Mouse (Mus musculus) heart, adult 18-20 months (tissue): ENCODE measurements around the gene Hspa1b. TPM values are rescaled to one million over a fixed set of nuclear protein-coding genes. Genes with fewer than 3 reads are reported as not detected.
"Not testable (repeated sequence)": the region's sequence is repeated elsewhere in the genome, so short reads cannot be mapped to it uniquely, and the experiment has no call there.

Experiments used
- DNase-seq, 2 experiments: peaks; one replicate each; pipeline ENCODE4 v3.0.0; 2021 to 2022; ENCODE audit warnings: mixed read lengths in 1 of 2
- total RNA-seq, 2 experiments: library from RNA; stranded (reverse); gene quantifications; 2 replicates each; pipeline ENCODE4 v1.2.3; 2021

Gene Hspa1b
- total RNA-seq, 2 experiments from 2014 or later = 15.5 to 68.2 TPM

- no peak for DNase-seq
These were observed 3.2 kb downstream of the Hspa1b start for GRCm38 (mm10) chr17:34955884-34956283.

DNA sequence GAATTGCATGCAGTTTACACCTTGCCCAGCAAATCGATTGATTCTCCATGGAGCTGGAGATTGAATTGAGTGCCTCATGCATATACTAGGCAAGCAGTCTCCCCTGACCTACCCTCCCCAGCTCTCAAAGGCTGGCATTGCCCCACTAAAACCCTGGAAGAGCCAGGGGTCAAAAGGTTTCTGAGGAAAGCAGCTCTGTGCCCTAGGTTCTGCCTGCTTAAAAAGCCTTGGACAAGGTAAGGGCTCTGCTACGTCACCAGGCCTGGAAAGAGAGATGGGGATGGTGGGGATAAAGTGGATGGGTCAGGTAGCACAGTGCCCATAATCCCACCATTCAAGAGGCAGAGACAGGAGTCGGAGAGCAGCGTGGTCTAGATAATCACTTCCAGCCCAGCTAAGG, 4.2 kb downstream of the Hspa1b start:
- DNase-seq = no peak

DNA sequence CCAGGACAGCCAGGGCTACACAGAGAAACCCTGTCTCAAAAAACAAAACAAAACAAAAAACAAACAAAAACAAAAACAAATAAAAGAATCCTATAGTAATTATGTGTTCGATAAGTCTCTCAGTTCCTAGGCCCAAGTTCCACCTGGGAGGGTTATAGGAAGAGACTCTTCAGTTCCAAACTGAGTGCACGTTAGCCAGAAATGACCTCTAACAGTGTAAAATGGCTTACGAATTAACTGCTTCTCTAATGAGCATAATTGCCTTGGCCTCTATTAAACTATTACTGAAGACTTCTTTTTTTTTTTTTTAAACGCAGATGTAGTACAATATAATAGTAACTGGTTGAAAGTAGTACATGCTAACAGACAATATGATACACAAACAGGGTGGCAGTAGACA, 5.1 kb downstream of the Hspa1b start:
- DNase-seq = no peak

- DNase-seq = no peak
These were observed 5.8 kb downstream of the Hspa1b start for GRCm38 (mm10) chr17:34953258-34953657.

DNA sequence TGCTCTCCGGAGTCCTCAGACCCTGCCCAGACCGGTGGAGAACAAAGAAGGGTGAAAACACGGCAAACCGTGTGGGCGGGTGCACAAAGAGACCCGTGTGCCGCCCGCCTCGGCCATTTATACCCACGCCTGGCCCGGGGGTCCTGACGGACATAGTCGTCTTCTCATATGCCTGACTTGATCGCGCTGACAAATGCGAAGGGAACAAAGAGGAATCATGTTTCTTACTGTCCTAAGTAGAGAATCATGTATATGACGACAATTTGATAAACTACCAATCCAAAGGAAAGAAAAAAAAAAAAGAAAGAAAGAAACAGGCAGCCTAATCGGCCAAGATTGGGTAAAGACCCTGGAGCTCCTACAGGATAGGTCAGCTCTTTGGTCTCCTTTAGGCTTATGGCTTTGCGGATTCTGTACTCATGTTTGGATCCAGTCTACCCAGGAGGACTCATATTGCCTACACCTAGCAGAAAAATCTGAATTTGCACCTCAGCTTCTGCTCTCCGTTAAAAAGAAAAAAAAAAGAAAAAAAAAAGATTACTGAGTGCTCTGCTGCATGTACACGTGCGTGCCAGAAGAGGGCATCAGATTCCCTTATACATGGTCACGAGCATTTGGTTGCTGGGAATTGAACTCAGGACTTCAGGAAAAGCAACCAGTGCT, 6.5 kb downstream of the Hspa1b start:
- DNase-seq = peak; percentile 79 to 93

- DNase-seq = no peak
These were observed 7.2 kb downstream of the Hspa1b start for GRCm38 (mm10) chr17:34951636-34952377.

DNA sequence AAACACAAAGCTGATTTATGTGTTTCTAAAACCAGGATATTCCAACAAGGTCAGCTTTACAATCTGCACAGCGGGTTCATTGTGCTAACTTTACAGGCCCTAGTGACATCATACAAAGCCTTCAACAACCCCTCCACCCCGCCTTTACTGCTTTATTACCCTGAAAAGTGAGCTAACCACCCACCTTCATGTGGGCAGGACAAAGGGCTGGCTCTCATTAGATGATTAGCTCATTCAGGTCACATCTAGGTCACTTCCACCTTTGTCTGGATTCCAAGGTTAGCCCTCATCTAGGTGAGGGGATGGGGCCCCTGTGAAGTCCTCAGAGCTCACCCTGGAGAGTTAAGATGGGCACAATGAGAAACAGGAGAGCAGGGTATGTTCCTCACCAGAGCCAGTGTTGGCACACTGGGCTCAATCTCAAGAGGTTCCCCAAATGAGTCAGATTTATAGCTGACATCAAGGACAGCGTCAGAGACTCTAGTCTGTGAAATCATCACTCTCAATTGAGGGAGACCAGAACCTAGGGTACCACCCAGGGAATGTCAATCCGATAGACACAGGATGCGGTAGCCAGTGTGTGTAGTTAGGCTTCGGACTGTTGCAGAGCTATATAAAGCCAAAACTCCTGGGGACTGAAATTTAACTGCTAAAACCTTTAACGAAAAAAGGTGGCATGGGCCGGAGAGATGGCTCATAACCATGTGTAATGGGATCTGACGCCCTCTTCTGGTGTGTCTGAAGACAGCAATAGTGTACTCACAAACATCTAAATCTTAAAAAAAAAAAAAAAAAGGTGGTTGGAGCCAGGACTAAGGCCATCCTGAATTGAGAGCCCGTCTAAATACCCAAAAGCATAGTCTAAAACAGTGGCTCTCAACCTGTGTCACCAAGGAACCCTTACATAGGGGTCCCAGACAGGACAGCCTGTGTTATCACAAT, 8.3 kb downstream of the Hspa1b start:
- no peak for DNase-seq

DNA sequence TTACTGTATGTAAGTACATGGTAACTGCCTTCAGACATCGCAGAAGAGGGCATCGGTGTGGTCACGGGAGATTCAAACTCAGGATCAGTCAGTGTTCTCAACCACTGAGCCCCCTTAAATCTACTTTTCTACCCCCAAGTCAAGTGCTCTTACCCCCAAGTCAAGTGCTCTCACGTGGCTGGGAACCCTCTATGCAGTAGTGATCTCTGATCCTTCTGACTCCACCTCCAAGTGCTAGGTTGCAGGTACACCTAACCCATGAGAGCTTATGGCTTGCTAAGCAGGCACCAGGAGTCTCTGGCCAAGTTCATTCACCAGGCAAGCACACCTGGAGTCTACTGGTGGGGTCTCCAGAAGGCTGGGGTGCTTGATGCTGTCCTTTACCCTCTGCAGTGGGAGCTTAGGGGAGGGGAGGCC, 9.5 kb downstream of the Hspa1b start:
- no peak for DNase-seq

DNA sequence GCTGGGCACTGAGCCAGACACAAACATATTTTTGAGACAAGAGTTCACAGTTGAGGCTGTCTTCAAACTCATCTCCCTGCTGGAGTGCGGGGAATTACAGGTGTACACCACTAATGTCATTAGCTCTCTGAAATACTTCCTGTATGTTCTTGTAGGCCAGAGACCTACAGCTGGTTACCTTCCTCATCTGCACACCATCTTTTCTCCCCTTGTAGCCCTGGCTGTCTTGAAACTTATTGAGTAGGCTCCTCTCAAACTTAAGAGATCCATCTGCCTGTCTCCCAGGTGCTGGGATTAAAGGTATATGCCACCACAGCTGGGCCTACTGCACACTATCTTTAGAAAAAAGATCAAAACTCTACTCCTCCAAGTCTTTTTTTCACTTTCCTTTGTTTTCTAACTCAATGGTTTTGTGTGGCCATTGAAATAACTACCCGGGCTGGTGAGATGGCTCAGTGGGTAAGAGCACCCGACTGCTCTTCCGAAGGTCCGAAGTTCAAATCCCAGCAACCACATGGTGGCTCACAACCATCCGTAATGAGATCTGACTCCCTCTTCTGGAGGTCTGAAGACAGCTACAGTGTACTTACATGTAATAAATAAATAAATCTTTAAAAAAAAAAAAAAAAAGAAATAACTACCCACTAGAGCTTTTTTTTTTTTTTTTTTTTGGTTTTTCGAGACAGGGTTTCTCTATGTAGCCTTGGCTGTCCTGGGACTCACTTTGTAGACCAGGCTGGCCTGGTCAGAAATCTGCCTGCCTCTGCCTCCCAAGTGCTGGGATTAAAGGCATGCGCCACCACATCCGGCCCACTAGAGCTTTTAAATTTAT, 10.1 kb downstream of the Hspa1b start:
- DNase-seq = not testable (repeated sequence)

GRCm38 (mm10) chr17:34947606-34948005, 11.4 kb downstream of the Hspa1b start:
- DNase-seq = no peak

DNA sequence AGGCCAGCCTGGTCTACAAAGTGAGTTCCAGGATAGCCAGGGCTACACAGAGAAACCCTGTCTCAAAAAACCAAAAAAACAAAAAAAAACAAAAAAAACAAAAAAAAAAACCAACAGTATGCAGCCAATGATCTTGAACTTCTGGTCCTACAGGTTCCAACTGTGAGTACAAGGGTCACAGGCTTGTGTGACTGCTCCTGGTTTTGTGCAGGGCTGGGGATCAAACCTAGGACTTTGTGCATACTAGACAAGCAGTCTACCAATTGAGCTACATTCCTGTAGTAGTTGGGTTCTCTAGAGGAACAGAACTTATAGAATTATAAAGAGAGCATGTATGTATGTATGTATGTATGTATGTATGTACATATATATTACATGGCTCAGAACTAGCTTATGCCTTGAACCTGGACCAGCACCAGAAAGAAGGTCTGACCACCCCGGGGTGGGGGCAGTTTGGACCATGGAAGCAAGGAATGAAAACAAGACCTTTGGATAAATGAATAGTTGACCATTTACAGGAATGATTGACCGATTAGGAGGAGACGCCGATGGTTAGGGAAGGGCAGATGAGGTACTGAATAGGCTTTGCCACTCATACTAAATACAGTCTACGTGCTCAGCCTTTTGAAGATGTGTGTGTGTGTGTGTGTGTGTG, 12.4 kb downstream of the Hspa1b start:
- DNase-seq = no peak

GRCm38 (mm10) chr17:34944362-34944761, 14.7 kb downstream of the Hspa1b start:
- DNase-seq = no peak

GRCm38 (mm10) chr17:34943128-34943815, 15.8 kb downstream of the Hspa1b start:
- no peak for DNase-seq

DNA sequence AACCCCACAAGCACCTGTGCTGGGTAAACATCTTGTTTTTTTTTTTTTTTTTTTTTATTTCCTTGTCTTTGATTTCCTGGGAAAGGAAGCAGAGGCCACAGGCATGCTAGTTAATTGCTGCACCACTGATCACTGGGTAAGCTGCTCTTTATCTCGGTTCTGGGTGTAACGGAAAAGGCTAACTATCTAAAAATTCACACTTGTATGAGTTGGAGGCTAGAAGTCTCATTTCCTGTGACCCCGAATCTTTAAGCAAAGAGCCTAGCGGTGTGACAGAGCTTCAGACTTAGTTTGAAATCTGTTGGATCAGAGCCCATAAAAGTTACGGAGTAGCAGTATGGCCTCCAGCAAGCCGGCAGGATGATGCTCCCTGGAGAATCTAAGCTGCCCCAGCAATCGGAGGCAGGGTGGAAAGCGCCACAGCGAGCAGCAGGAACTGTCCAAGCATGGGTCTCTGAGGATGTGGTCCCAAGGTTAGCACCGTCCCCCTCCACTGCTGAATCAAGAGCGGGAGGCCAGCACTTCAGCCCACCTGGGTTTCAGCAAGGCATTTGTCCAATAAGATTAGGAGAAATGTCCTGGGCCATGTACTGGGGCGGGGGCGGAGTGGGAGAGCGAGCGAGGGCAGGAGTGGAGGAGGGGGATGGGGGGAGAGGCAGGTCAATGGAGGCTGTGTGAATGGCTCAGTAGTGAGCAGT, 17.5 kb downstream of the Hspa1b start:
- DNase-seq = peak; percentile 38 to 62

- no peak for DNase-seq
These were observed 21.0 kb downstream of the Hspa1b start for GRCm38 (mm10) chr17:34937960-34938505.

- DNase-seq = peak in 1 of 2 experiments; percentile 53
These were observed 24.2 kb downstream of the Hspa1b start for GRCm38 (mm10) chr17:34934830-34935229.

DNA sequence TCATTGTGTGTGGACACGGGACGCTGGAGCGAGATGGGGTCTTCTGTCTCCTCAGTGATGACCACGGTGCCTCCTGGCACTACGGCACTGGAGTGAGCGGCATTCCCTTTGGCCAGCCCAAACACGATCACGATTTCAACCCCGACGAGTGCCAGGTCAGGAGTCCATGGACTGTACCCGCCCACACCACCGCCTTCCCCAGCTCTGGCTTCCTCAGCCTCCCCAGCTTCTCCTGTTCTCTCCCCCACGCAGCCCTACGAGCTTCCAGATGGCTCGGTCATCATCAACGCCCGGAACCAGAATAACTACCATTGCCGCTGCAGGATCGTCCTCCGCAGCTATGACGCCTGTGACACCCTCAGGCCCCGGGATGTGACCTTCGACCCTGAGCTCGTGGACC, 25.0 kb downstream of the Hspa1b start:
- DNase-seq = no peak

- DNase-seq = no peak
These were observed 26.8 kb downstream of the Hspa1b start for GRCm38 (mm10) chr17:34932287-34932686.

- peak in 1 of 2 experiments; percentile 44 for DNase-seq
These were observed 27.3 kb downstream of the Hspa1b start for GRCm38 (mm10) chr17:34931735-34932098.
